Mouse (Mus musculus): ENCODE data around the gene Capn11. TPM values are rescaled to one million over a fixed set of nuclear protein-coding genes. Genes with fewer than 3 reads are reported as not detected.
A peak's percentile ranks its signal among the peaks of the same experiment; 100 is the strongest.

Capn11 gene
- total RNA-seq, 2 experiments from 2014 or later, result 0.28 to 0.44 TPM

DNA sequence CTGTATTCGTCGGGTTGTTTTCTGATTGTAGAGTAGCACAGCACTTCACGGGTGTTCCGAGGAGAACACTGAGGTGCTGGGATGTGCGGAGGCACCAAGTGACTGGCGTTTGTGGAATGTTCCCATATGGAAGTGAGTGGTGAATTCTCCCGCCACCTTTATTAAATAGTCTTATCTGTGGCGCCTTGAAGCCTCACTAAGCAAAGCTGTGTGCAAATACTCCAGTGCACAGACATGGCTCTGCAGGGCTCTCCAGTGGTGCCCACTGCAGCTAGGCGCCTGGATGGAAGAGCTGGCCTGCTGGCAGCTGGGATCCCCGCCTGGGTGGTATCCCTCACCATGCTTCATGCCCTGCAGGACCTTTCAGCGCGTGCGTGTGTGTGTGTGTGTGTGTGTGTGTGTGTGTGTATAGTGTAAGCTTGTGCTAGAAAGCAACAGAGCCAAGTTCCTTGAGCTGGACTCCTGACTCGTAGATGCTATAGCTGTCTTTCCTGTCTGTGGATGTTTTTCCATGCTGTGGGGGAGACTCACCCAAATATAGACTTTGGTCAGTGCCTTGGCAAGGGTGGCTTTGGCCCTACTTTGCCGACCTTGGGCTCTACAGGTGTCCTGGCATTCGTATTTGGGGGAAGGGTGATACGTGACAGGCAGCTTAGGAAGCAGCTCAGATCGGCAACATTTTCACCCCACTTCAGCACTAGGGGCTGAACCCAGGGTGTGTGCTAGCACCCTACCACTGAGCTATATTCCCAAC lies 34.9 kb upstream of the Capn11 start:
- DNase-seq (ENCODE audit: low spot score in 2 of 2), result no peak
- no peak overlapping the region for H3K4me3 ChIP-seq
- TF ChIP-seq CTCF (conservative IDR thresholded peaks at IDR 0.05), result no peak
- H3K27ac ChIP-seq, result no peak overlapping the region

GRCm38 (mm10) chr17:45692159-45692558 lies 33.0 kb upstream of the Capn11 start:
- DNase-seq (ENCODE audit: low spot score in 2 of 2), result no peak
- H3K27ac ChIP-seq, result no peak overlapping the region
- no peak for TF ChIP-seq CTCF (conservative IDR thresholded peaks at IDR 0.05)
- no peak overlapping the region for H3K4me3 ChIP-seq

GRCm38 (mm10) chr17:45690044-45690443 lies 30.9 kb upstream of the Capn11 start:
- DNase-seq (ENCODE audit: low spot score in 2 of 2), result no peak
- Histone ChIP-seq H3K4me3 (no peak overlapping the region), H3K27ac (no peak overlapping the region)
- TF ChIP-seq CTCF (conservative IDR thresholded peaks at IDR 0.05), result no peak

- no peak for DNase-seq (ENCODE audit: low spot score in 2 of 2)
- Histone ChIP-seq H3K27ac (no peak overlapping the region), H3K4me3 (no peak overlapping the region)
- TF ChIP-seq CTCF (conservative IDR thresholded peaks at IDR 0.05), result no peak
These were observed 30.0 kb upstream of the Capn11 start for GRCm38 (mm10) chr17:45689120-45689519.

GRCm38 (mm10) chr17:45686716-45687115 lies 27.6 kb upstream of the Capn11 start, which contains the start of gene Tmem63b:
TSS of gene Tmem63b (minus strand) at chr17:45686905.
- TF ChIP-seq CTCF (conservative IDR thresholded peaks at IDR 0.05), result no peak
- H3K4me3 ChIP-seq, result peak within 1 kb of the TSS; percentile 98
- no peak for DNase-seq (ENCODE audit: low spot score in 2 of 2)
- peak within 1 kb of the TSS; percentile 97 for H3K27ac ChIP-seq

- peak within 1 kb of the TSS; percentile 98 for H3K4me3 ChIP-seq
- DNase-seq (ENCODE audit: low spot score in 2 of 2), result peak; percentile 87 to 94
- TF ChIP-seq CTCF (conservative IDR thresholded peaks at IDR 0.05), result no peak
- H3K27ac ChIP-seq, result peak within 1 kb of the TSS; percentile 97
These were observed 27.0 kb upstream of the Capn11 start, which contains the start of gene Mrpl14 for GRCm38 (mm10) chr17:45686093-45686619. TSS of gene Mrpl14 (plus strand) at chr17:45686322.

GRCm38 (mm10) chr17:45685171-45686092 lies 26.3 kb upstream of the Capn11 start:
- Histone ChIP-seq H3K27ac (peak overlapping the region; percentile 97), H3K4me3 (peak overlapping the region; percentile 98)
- 0 out of 2 replicates have a peak, but pooled peaks have one; percentile 24 for TF ChIP-seq CTCF (conservative IDR thresholded peaks at IDR 0.05)
- peak; percentile 23 to 50 for DNase-seq (ENCODE audit: low spot score in 2 of 2)

GRCm38 (mm10) chr17:45684667-45685131 lies 25.6 kb upstream of the Capn11 start:
- H3K4me3 ChIP-seq, result peak overlapping the region; percentile 98
- no peak for TF ChIP-seq CTCF (conservative IDR thresholded peaks at IDR 0.05)
- peak overlapping the region; percentile 97 for H3K27ac ChIP-seq
- DNase-seq (ENCODE audit: low spot score in 2 of 2), result no peak

- H3K4me3 ChIP-seq, result no peak overlapping the region
- no peak overlapping the region for H3K27ac ChIP-seq
- no peak for TF ChIP-seq CTCF (conservative IDR thresholded peaks at IDR 0.05)
- DNase-seq (ENCODE audit: low spot score in 2 of 2), result no peak
These were observed 23.7 kb upstream of the Capn11 start for GRCm38 (mm10) chr17:45682843-45683242.

DNA sequence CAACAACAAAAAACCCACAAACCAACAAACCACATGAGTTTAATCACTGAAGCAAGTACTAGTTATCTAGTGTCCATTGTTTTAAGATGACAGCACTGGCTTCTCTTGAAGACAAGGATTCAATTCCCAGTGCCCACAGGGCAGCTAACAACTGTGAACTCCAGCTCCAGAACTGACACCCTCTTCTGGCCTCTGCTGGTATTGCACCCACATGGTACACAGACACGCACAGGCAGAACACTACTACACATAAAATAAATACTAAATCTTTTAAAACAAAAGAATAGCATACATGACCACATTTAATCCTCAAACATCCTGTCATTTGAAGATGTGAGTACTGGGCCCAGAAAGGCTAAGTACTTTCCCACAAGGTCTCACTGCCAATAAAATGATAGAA lies 22.5 kb upstream of the Capn11 start:
- TF ChIP-seq CTCF (conservative IDR thresholded peaks at IDR 0.05), result peak; percentile 75
- DNase-seq (ENCODE audit: low spot score in 2 of 2), result no peak
- H3K27ac ChIP-seq, result no peak overlapping the region
- H3K4me3 ChIP-seq, result no peak overlapping the region

DNA sequence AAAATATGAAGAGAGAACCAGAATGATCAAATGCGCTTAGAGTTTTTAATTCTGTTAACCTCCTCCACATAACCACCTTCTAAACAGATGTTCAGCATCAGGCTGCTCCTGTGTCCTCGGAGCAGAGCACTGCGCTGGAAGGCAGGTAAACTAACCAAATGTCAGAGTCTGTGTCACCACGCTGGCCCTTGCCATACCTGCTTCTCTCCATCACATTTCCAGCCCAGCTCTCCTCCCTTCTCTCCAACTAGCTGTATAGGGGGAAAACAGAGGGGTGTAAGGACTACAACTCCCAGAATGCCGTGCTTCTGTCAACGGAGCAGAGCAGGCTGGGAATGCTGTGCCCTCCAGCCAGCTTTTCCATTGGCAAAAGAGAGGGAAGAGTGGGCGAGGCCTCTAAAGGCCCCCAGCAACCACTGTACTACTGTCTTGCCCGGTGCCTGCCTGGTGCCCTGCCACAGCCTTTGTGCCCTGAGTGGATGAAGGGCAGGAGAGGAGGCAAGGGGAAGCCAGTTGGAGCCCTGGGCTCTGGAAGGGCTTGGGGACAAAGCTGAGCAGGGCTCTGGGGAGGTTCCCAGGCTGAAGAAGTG lies 21.4 kb upstream of the Capn11 start:
- no peak for TF ChIP-seq CTCF (conservative IDR thresholded peaks at IDR 0.05)
- Histone ChIP-seq H3K27ac (peak overlapping the region; percentile 85), H3K4me3 (peak overlapping the region; percentile 43)
- DNase-seq (ENCODE audit: low spot score in 2 of 2), result peak; percentile 80 to 87

DNA sequence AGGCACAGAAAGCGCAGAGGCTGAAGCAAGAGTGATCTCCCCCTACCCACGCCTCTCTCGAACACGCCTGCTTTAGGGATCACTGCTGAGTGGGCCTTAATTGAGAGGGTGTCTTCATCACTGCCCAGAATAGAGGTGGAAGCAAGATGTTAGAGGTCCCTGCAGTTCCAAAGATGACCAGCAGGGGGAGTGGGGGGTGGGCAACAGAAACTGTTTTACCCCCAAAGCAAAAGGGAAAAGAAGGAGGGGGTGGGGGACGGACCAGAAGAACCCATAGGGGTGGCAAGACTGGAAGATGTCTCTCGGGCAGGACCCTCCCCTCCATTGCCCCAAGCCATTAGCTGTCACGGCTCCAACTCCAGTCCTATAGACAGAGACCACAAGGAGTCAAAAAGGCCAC lies 19.0 kb upstream of the Capn11 start:
- Histone ChIP-seq H3K4me3 (no peak overlapping the region), H3K27ac (no peak overlapping the region)
- TF ChIP-seq CTCF (conservative IDR thresholded peaks at IDR 0.05), result peak; percentile 83
- DNase-seq (ENCODE audit: low spot score in 2 of 2), result peak; percentile 32 to 80
